Mouse (Mus musculus): Measurements from ENCODE around the gene Rapgef4. TPM values are rescaled to one million over a fixed set of nuclear protein-coding genes. Genes with fewer than 3 reads are reported as not detected.

The Rapgef4 gene
- polyA plus RNA-seq, 1 experiment, result 1.3 TPM

DNA sequence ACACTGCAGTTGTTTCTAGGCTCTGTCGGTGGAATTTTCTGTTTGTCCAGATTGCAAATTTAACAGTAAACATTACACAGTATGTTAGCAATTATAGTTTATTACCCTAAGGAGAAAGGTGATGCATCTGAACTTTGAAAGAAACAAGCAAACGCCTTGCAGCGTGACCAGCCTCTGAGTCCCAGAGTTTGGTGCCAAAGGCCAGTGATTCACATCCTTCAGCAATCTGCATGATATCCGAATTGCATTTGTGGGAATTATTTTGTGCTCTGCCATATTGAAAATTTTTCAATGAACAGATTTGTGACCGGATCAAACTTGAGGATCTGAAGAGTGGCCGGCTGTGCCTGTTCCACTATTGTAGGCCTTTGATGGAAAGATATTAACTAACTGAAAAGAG is 856 bp downstream of the Rapgef4 start:
- WGBS, result 45% methylated on average over 6 of the region's 6 CpGs
- no peak for DNase-seq (ENCODE audit: low read depth, low spot score)

- WGBS, result 79% methylated on average over 10 of the region's 10 CpGs
- DNase-seq (ENCODE audit: low read depth, low spot score), result no peak
Measured at GRCm38 (mm10) chr2:71982868-71983597, 2.0 kb downstream of the Rapgef4 start.

GRCm38 (mm10) chr2:71985730-71986129 is 4.7 kb downstream of the Rapgef4 start:
- no peak for DNase-seq (ENCODE audit: low read depth, low spot score)
- 87% methylated on average over 2 of the region's 2 CpGs for WGBS

- DNase-seq (ENCODE audit: low read depth, low spot score), result no peak
- WGBS, result 85% methylated on average over 12 of the region's 12 CpGs
Measured at GRCm38 (mm10) chr2:71986276-71986848, 5.3 kb downstream of the Rapgef4 start.

DNA sequence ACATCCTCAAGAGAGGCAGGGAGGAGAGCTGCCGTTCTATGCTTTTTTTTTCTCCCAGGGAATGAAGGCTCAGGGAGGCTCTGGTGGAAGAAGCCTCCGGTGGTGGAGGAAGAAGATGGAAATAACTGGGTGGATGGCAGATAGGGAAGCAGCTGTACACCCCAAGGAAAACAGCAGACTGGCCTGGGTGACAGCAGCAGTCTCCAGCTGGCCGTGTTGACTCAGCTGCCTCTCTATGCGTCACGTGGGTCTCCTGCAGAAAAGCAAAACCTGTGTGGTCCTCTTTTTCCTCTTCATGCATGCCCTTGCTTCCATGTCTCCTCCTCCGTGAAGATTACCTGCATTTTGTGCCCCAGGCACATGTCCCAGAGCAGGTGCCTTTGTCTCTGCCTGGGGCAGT is 7.5 kb downstream of the Rapgef4 start:
- no peak for DNase-seq (ENCODE audit: low read depth, low spot score)
- 19% methylated on average over 6 of the region's 6 CpGs for WGBS

GRCm38 (mm10) chr2:71992129-71992528 is 11.1 kb downstream of the Rapgef4 start:
- DNase-seq (ENCODE audit: low read depth, low spot score), result no peak
- WGBS, result 97% methylated on average over 3 of the region's 3 CpGs

DNA sequence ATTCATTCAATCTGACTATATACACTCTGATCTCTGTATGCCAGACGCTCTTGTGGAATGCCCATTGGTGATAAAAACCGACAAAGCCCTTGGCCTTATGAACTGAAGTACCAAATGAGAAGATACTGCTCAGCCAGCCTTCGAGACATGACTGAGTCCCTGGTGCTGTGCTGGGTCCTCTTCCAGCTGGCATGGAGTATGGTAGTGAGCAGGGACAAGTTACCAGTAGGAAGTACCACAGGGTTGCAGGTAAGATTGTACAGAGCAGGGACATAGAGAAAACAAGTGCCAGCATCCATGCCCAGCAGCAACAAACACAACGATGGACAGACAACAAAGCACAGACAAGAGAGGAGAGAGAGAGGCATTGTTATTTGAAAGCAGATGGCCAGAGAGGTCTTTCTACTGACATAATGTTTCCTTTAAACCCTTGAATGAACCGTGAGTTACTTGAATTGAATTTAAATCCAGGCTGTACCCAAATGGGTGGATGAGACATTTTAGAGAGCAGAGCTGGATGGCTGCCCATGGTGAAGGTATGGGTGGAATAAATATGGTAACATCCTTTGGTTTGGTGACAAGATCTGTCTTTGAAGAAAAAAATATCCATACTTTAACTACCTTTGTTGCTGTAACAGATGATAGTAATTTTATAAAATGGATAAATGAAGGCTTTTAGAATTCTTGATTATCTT is 12.8 kb downstream of the Rapgef4 start:
- WGBS, result 91% methylated on average over 5 of the region's 5 CpGs

DNA sequence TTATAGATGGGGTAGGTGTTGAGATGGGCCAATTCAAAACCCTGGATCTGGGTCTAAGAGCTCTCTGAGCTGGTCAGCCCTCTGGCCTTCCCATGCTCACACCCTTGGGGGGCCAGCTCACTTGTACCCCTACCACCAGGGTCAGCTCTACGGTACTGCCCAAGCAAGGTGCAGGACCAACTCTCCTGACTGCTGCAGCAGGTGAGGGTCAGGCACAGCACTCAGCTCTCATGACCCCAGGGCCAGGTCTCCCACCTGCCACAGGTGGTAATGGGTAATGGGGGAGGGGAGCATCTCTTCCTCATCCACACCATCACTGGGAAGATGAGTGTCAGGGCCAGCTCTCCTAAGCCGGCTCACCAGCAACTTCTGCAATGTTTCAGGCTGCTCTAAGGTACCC is 17.5 kb downstream of the Rapgef4 start:
- no peak for DNase-seq (ENCODE audit: low read depth, low spot score)
- 90% methylated on average over 2 of the region's 2 CpGs for WGBS

More for the DNA sequence above, 12.8 kb downstream of the Rapgef4 start:
- DNase-seq (ENCODE audit: low read depth, low spot score), result no peak

GRCm38 (mm10) chr2:72000102-72000501 is 19.1 kb downstream of the Rapgef4 start:
- DNase-seq (ENCODE audit: low read depth, low spot score), result no peak
- WGBS, result 72% methylated on average over 2 of the region's 2 CpGs

DNA sequence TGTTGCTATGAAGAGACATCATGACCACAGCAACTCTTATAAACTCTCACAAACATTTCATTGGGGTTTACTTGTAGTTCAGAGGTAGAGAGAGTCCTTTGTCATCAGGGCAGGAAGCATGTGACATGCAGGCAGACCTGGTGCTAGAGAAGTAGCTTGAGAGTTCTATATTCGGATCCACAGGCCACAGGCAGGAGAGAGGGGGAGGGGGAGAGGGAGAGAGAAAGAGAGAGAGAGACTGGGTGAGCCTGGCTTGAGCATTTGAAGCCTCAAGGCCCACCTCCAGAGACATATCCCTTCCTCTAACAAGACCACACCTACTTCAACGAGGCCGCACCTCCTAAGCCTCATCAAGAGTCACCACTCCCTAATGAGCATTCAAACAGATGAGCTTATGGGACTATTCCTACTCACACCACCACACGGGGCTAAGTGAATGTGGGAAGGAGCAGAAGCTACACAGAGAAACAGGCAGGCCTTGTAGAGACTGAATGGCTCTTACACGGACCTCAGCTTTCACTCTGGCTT is 21.9 kb downstream of the Rapgef4 start:
- no peak for DNase-seq (ENCODE audit: low read depth, low spot score)
- WGBS, result 60% methylated on average over 5 of the region's 5 CpGs

DNA sequence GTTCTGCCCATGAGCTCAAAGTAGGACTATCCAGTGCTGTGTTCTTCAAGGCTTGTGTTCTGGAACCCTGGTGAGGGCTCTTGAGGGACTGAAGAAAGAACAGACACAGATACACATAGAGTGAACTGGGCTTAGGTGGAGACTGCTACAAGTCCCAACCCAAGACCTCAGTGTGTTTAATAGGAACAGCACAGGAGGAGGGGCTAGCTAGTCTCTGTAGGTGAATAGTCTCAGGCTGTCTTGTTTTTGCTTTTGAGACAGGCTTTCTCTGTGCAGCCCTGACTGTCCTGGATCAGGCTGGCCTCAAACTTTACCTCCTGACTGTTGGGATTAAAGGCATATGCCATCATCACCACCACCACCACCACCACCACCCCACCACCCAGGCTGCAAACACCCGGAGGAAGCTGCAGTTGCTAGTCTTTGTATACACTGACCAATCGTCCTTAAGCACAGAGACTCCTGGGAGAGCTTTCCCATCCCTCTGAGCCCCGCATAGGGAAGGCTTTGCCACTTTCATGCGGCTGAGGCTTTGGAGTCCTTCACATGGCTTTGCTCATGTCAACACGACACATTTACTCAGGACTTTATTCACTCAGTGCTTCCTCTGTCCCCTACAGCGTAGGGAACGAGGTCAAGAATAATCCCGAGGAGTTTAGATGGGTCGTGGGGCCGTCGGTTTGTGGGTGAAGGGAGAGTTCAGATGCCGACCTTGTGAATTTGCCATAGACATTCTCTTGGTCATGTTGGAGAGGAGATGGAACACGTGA is 22.9 kb downstream of the Rapgef4 start:
- no peak for DNase-seq (ENCODE audit: low read depth, low spot score)
- 79% methylated on average over 13 of the region's 13 CpGs for WGBS

DNA sequence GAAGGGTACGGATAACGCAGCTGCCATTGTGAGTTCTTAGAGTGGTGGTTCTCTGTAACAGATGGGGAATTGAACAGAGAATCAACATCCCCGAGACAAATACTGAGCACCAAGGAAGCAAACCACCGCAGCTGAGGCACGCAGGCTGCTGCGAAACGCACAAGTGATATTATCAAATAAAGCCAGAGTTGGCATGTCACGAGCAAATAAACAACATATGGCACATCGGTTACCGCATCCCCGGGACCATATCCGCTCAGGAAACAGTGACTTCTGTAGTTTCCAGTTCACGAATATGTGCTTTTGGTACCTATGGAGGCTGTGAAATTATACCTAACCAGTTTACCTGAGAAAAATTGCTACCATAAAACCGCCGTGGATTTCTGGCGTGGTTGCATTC is 24.0 kb downstream of the Rapgef4 start:
- 75% methylated on average over 16 of the region's 16 CpGs for WGBS
- DNase-seq (ENCODE audit: low read depth, low spot score), result no peak

- WGBS, result 86% methylated on average over 3 of the region's 3 CpGs
- no peak for DNase-seq (ENCODE audit: low read depth, low spot score)
Measured at GRCm38 (mm10) chr2:72009446-72010218, 28.6 kb downstream of the Rapgef4 start.

DNA sequence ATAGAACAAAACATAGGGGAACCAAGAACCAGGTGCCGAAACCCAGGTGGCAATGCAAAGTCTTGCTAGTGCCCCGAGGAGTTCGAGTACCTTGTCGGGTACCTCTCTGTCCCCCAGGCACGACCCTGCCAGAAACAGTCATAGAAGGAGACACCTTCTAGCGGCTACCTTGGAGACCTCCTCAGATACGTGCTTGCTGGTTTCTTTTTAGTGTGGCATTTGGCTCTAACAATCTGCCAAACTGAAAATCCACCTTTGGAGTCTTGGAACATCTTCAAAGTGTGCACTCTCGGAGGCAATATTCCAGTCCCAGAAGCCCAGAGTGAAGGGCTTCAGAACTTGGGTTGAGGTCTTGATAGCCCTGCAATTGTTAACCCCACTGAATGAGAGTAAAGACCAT is 34.3 kb downstream of the Rapgef4 start:
- 81% methylated on average over 8 of the region's 8 CpGs for WGBS
- DNase-seq (ENCODE audit: low read depth, low spot score), result no peak

DNA sequence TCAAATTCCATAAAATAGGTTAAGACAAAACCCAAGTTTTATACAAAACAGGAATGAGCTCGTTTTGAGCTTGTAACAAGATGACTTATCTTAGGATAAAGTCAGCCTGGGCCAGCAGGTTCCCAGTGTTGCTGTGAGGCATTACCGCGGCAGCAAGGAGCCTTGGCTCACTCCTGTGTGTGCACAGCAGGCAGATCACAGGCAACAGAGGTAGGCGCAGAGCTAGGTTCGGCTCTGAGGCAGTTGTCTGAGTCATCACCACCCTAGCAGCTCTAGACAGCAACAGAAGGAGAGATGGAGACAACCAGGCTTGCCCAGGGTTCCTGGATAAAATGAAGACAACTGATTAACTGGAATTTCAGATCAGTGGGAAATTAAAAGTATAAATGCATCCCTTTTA is 35.0 kb downstream of the Rapgef4 start:
- WGBS, result 23% methylated on average over 5 of the region's 5 CpGs
- no peak for DNase-seq (ENCODE audit: low read depth, low spot score)

DNA sequence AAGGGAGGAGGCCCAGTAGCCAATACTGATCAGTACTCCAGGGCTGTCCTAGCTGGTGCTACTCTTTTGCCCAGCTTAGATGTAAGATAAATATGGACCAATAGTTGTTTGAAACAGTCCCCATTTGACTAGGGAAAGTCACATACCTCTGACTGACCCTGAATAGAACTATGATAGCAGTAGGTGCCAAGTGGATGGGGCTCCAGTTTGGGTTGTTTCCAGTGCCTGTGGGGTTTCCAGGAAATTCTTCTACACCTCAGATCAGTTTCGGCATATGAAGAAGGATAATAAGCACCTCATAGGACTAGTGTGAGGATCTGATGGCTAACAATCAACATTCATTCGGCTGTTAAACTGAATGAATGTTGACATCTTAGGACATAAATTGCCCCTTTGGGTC is 36.1 kb downstream of the Rapgef4 start:
- DNase-seq (ENCODE audit: low read depth, low spot score), result no peak
- 89% methylated on average over 2 of the region's 2 CpGs for WGBS

- DNase-seq (ENCODE audit: low read depth, low spot score), result no peak
- WGBS, result 90% methylated on average over 1 of the region's 1 CpGs
Measured at GRCm38 (mm10) chr2:72018736-72019135, 37.7 kb downstream of the Rapgef4 start.

- 96% methylated on average over 15 of the region's 15 CpGs for WGBS
- DNase-seq (ENCODE audit: low read depth, low spot score), result no peak
Measured at GRCm38 (mm10) chr2:72020755-72021154, 39.7 kb downstream of the Rapgef4 start.

- no peak for DNase-seq (ENCODE audit: low read depth, low spot score)
- WGBS, result 88% methylated on average over 5 of the region's 5 CpGs
Measured at GRCm38 (mm10) chr2:72021440-72021839, 40.4 kb downstream of the Rapgef4 start.
